Mouse (Mus musculus) 3134 (cell line): Measurements from ENCODE around the gene Clec2i.
"Not testable (repeated sequence)": the region's sequence is repeated elsewhere in the genome, so short reads cannot be mapped to it uniquely, and the experiment has no call there.

Experiments used
- DNase-seq: peaks from one replicate; pipeline ENCODE4 v3.0.0-alpha.2; 2011; ENCODE audit warnings: low spot score; ENCODE audit not compliant: insufficient read length; ENCODE audit errors: extremely low read depth

Clec2i gene

GRCm38 (mm10) chr6:128887091-128887790 lies at the start of gene Clec2i:
TSS of gene Clec2i (plus strand) at chr6:128887588.
- DNase-seq, result not testable (repeated sequence)

GRCm38 (mm10) chr6:128838342-128839265 lies 48.8 kb upstream of the Clec2i start:
- peak; percentile 88 for DNase-seq

GRCm38 (mm10) chr6:128839266-128839771 lies 48.1 kb upstream of the Clec2i start:
- DNase-seq, result peak; percentile 72

GRCm38 (mm10) chr6:128839921-128840320 lies 47.5 kb upstream of the Clec2i start:
- DNase-seq, result peak; percentile 39

GRCm38 (mm10) chr6:128840669-128841068 lies 46.7 kb upstream of the Clec2i start:
- not testable (repeated sequence) for DNase-seq

GRCm38 (mm10) chr6:128841327-128842089 lies 45.9 kb upstream of the Clec2i start:
- no peak for DNase-seq

- DNase-seq, result no peak
Measured at GRCm38 (mm10) chr6:128842356-128842944, 44.9 kb upstream of the Clec2i start.

GRCm38 (mm10) chr6:128842945-128843478 lies 44.4 kb upstream of the Clec2i start:
- peak; percentile 94 for DNase-seq

- peak; percentile 85 for DNase-seq
Measured at GRCm38 (mm10) chr6:128843479-128843992, 43.9 kb upstream of the Clec2i start.

GRCm38 (mm10) chr6:128844131-128844530 lies 43.3 kb upstream of the Clec2i start:
- peak; percentile 40 for DNase-seq

GRCm38 (mm10) chr6:128844586-128845080 lies 42.8 kb upstream of the Clec2i start:
- no peak for DNase-seq

- DNase-seq, result peak; percentile 67
Measured at GRCm38 (mm10) chr6:128845319-128845979, 41.9 kb upstream of the Clec2i start.

GRCm38 (mm10) chr6:128845998-128846542 lies 41.3 kb upstream of the Clec2i start:
- peak; percentile 45 for DNase-seq

- no peak for DNase-seq
Measured at GRCm38 (mm10) chr6:128847401-128847800, 40.0 kb upstream of the Clec2i start.

GRCm38 (mm10) chr6:128849902-128850301 lies 37.5 kb upstream of the Clec2i start:
- no peak for DNase-seq

GRCm38 (mm10) chr6:128850671-128851070 lies 36.7 kb upstream of the Clec2i start:
- DNase-seq, result no peak

GRCm38 (mm10) chr6:128851151-128851550 lies 36.2 kb upstream of the Clec2i start:
- DNase-seq, result no peak

GRCm38 (mm10) chr6:128852766-128853165 lies 34.6 kb upstream of the Clec2i start:
- no peak for DNase-seq
